Mouse (Mus musculus): ENCODE measurements around the gene Rnd3.

Rnd3 gene

GRCm38 (mm10) chr2:51128090-51128489 lies 20.8 kb downstream of the Rnd3 start:
- DNase-seq (ENCODE audit: low read depth) = no peak

- no peak for DNase-seq (ENCODE audit: low read depth)
These were observed 38.6 kb downstream of the Rnd3 start for GRCm38 (mm10) chr2:51110271-51110670.

GRCm38 (mm10) chr2:51108631-51109030 lies 40.3 kb downstream of the Rnd3 start:
- no peak for DNase-seq (ENCODE audit: low read depth)

- no peak for DNase-seq (ENCODE audit: low read depth)
These were observed 47.7 kb downstream of the Rnd3 start for GRCm38 (mm10) chr2:51101187-51101586.

GRCm38 (mm10) chr2:51099987-51100386 lies 48.9 kb downstream of the Rnd3 start:
- DNase-seq (ENCODE audit: low read depth) = no peak

- no peak for DNase-seq (ENCODE audit: low read depth)
These were observed 49.7 kb downstream of the Rnd3 start for GRCm38 (mm10) chr2:51099240-51099639.

- no peak for DNase-seq (ENCODE audit: low read depth)
These were observed 58.2 kb downstream of the Rnd3 start for GRCm38 (mm10) chr2:51090688-51091087.

GRCm38 (mm10) chr2:51090049-51090448 lies 58.9 kb downstream of the Rnd3 start:
- DNase-seq (ENCODE audit: low read depth) = no peak

- no peak for DNase-seq (ENCODE audit: low read depth)
These were observed 59.9 kb downstream of the Rnd3 start for GRCm38 (mm10) chr2:51088843-51089573.

GRCm38 (mm10) chr2:51088123-51088453 lies 60.8 kb downstream of the Rnd3 start:
- DNase-seq (ENCODE audit: low read depth) = no peak

- DNase-seq (ENCODE audit: low read depth) = no peak
These were observed 61.4 kb downstream of the Rnd3 start for GRCm38 (mm10) chr2:51087307-51088122.

- no peak for DNase-seq (ENCODE audit: low read depth)
These were observed 63.8 kb downstream of the Rnd3 start for GRCm38 (mm10) chr2:51085155-51085554.

- no peak for DNase-seq (ENCODE audit: low read depth)
These were observed 66.1 kb downstream of the Rnd3 start for GRCm38 (mm10) chr2:51082714-51083351.

All from c-Kit-positive CD71-positive TER-119-negative erythroid progenitor cells, embryonic 14.5 days (primary cell).